Mouse (Mus musculus): ENCODE results near the gene Olfr1270. TPM values are rescaled to one million over a fixed set of nuclear protein-coding genes. Genes with fewer than 3 reads are reported as not detected.

Gene Olfr1270
- not detected in 2 replicates for polyA plus RNA-seq (2012; rRNA removed; ENCODE audit: low replicate concordance)

GRCm38 (mm10) chr2:90152991-90153390, at the start of gene Olfr1270:
Gene Olfr1270 (minus strand): TSS chr2:90153091.

DNA sequence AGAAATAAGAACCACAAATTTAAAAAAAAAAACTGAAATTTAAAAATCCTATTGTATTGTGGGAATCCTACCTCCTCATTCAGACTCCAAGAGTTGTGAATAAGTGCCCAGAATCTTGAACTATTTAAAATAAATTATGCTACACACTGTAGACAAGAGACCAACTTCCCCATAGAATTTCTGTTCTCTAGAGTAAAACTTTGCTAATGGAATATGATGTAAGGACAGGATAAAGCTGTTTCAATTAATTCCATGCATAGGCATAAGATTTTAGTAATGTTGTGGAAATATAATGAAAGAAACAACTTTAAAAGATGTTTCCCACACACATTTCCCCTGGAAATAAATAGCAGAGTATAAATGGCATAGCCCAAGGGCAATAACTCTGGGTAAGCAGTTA, 10.7 kb downstream of the Olfr1270 start, which contains the start of gene Olfr32:
Gene Olfr32, minus strand, starts transcription at position 101 of the 400 bp plus-strand sequence.

DNA sequence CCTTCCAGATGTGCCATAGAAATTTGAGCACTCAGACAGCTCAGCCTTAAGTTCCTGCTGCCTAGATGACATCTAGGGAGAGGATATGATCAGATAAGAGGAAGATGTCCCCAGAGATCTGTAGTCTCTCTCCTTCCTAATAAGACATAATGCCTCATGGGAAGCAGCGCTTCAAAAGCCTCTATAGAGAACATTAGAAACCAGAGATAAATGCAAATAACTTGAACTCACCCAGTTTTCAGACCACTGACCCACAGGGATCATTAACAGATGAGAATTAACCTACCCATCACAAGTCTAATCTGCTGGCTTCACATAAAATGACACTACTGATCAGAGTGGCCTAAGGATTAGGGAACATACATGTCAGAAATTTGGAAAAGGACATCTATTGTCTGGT, 31.6 kb downstream of the Olfr1270 start, which contains the start of gene Olfr1269:
Gene Olfr1269, minus strand, starts transcription at position 101 of the 400 bp plus-strand sequence.

Other genes starting within 250 kb of the Olfr1270 start
- gene Olfr1258, start 225.8 kb downstream of the Olfr1270 start, polyA plus RNA-seq (2012; rRNA removed; ENCODE audit: low replicate concordance), result not detected in 2 replicates
- not detected in 2 replicates for gene Olfr1259, start 204.4 kb downstream of the Olfr1270 start, polyA plus RNA-seq (2012; rRNA removed; ENCODE audit: low replicate concordance)
- not detected in 2 replicates for gene Olfr1260, start 178.8 kb downstream of the Olfr1270 start, polyA plus RNA-seq (2012; rRNA removed; ENCODE audit: low replicate concordance)
- gene Olfr1261, start 161.9 kb downstream of the Olfr1270 start, polyA plus RNA-seq (2012; rRNA removed; ENCODE audit: low replicate concordance), result not detected in 2 replicates
- not detected in 2 replicates for gene Olfr1262, start 152.9 kb downstream of the Olfr1270 start, polyA plus RNA-seq (2012; rRNA removed; ENCODE audit: low replicate concordance)
- gene Olfr1263, start 141.0 kb downstream of the Olfr1270 start, polyA plus RNA-seq (2012; rRNA removed; ENCODE audit: low replicate concordance), result not detected in 2 replicates
- gene Olfr1264, start 127.5 kb downstream of the Olfr1270 start, polyA plus RNA-seq (2012; rRNA removed; ENCODE audit: low replicate concordance), result not detected in 2 replicates
- gene Olfr1265, start 117.8 kb downstream of the Olfr1270 start, polyA plus RNA-seq (2012; rRNA removed; ENCODE audit: low replicate concordance), result not detected in 2 replicates
- not detected in 2 replicates for gene Olfr140, start 89.5 kb downstream of the Olfr1270 start, polyA plus RNA-seq (2012; rRNA removed; ENCODE audit: low replicate concordance)
- not detected in 2 replicates for gene Olfr1269, start 31.7 kb downstream of the Olfr1270 start, polyA plus RNA-seq (2012; rRNA removed; ENCODE audit: low replicate concordance)
- gene Olfr32, start 10.8 kb downstream of the Olfr1270 start, polyA plus RNA-seq (2012; rRNA removed; ENCODE audit: low replicate concordance), result not detected in 2 replicates
- gene Olfr1506, start 71.4 kb upstream of the Olfr1270 start, polyA plus RNA-seq (2012; rRNA removed; ENCODE audit: low replicate concordance), result not detected in 2 replicates
- not detected in 2 replicates for gene Olfr142, start 104.5 kb upstream of the Olfr1270 start, polyA plus RNA-seq (2012; rRNA removed; ENCODE audit: low replicate concordance)
- gene Olfr1271, start 117.9 kb upstream of the Olfr1270 start, polyA plus RNA-seq (2012; rRNA removed; ENCODE audit: low replicate concordance), result not detected in 2 replicates
- gene Olfr1272, start 139.8 kb upstream of the Olfr1270 start, polyA plus RNA-seq (2012; rRNA removed; ENCODE audit: low replicate concordance), result not detected in 2 replicates
- gene Gm13769, start 169.1 kb upstream of the Olfr1270 start, polyA plus RNA-seq (2012; rRNA removed; ENCODE audit: low replicate concordance), result not detected in 2 replicates
- not detected in 2 replicates for gene Olfr1274-ps, start 245.6 kb upstream of the Olfr1270 start, polyA plus RNA-seq (2012; rRNA removed; ENCODE audit: low replicate concordance)